Mouse (Mus musculus): ENCODE measurements around the gene Crisp2. TPM values are rescaled to one million over a fixed set of nuclear protein-coding genes. Genes with fewer than 3 reads are reported as not detected.
"Not testable (repeated sequence)": the region's sequence is repeated elsewhere in the genome, so short reads cannot be mapped to it uniquely, and the experiment has no call there.

Gene Crisp2
- polyA plus RNA-seq, 1 experiment from 2014 or later: not detected

- DNase-seq (ENCODE audit: extremely low spot score, low spot score): no peak
- 91% methylated on average over 3 of the region's 3 CpGs for WGBS
These were observed 4.0 kb downstream of the Crisp2 start for GRCm38 (mm10) chr17:40802707-40803340.

DNA sequence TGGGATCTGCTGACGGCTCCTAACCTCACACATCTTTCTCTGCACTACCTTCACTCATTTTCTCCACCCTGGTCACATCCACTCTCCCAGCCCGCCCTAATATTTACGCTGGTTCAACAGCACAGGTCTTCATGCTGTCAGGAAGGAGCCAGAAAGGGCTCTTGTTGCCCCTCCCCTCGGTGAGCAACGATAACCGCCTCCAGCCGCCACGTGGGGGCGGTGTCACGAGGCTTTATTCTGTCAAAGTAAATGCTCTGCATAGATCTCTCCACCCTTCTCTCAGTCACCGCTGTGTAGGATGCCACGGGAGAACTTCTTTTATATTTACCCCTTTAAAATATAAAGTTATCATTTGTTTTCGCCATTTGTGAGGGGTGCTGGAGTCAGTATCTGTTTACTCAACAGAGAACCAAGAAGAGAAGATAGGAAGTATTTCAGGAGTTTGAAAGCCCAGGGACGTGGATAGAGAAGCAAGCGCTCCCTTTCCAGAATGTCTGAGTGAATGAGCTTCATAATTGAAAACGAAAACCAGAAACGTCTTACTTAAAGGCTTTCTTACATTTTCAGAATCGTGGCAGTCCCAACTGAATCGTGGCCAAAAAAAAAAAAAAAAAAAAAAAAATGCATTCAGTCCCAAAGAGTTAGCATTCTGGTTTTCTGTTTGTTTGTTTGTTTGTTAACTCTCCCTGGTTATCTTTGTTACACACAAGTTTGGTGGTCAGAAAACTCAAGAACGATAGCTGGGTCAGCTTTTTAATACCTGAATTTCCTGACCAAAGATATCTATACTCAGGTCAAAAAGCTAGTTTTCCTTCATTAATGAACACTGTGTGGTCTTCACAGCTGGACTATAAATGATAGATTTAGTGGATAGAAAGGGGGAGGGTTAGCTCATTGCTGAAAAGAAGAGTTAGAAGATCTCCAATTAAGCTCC lies 12.6 kb downstream of the Crisp2 start:
- peak; percentile 16 for DNase-seq (ENCODE audit: extremely low spot score, low spot score)
- Histone ChIP-seq H3K27me3 (ENCODE audit: poor library complexity, severe bottlenecking) (no peaks in the 10 kb centered on the region), H3K9me3 (no peaks in the 10 kb centered on the region), H3K27ac (no peak overlapping the region), H3K4me3 (no peak overlapping the region), H3K4me1 (no peaks in the 10 kb centered on the region), H3K36me3 (replicated peaks) (no peaks in the 10 kb centered on the region)
- 65% methylated on average over 20 of the region's 20 CpGs for WGBS

More at GRCm38 (mm10) chr17:40802707-40803340, 4.0 kb downstream of the Crisp2 start:
- Histone ChIP-seq H3K27me3 (ENCODE audit: poor library complexity, severe bottlenecking) (no peaks in the 10 kb centered on the region), H3K4me3 (no peak overlapping the region), H3K4me1 (no peaks in the 10 kb centered on the region), H3K36me3 (replicated peaks) (no peaks in the 10 kb centered on the region), H3K27ac (no peak overlapping the region), H3K9me3 (no peaks in the 10 kb centered on the region)

- Histone ChIP-seq H3K27ac (no peak overlapping the region), H3K4me1 (no peaks in the 10 kb centered on the region), H3K9me3 (no peaks in the 10 kb centered on the region), H3K27me3 (ENCODE audit: poor library complexity, severe bottlenecking) (no peaks in the 10 kb centered on the region), H3K36me3 (replicated peaks) (no peaks in the 10 kb centered on the region), H3K4me3 (no peak overlapping the region)
- DNase-seq (ENCODE audit: extremely low spot score, low spot score): no peak
These were observed 16.9 kb downstream of the Crisp2 start for GRCm38 (mm10) chr17:40789877-40790276.

DNA sequence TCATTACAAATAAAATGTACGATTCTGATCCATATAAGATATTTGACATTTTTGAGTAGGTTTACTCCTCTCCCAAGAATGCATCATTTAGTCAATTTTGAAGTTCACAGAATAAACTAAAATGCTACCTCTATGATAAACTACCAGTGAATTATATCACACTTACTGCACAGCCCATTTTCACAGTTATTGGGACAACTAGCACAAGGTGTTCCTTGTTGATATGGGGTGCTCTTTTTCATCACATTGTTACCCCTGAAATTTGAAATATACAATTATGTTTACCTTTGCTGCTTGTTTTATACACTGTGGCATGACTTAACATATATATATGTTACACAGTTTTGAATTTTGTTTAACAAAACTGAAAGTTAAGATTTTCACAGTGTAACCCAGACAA lies 39.7 kb downstream of the Crisp2 start:
- Histone ChIP-seq H3K27me3 (ENCODE audit: poor library complexity, severe bottlenecking) (no peaks in the 10 kb centered on the region), H3K27ac (no peak overlapping the region), H3K4me1 (no peaks in the 10 kb centered on the region), H3K9me3 (no peaks in the 10 kb centered on the region), H3K4me3 (no peak overlapping the region), H3K36me3 (replicated peaks) (no peaks in the 10 kb centered on the region)
- no peak for DNase-seq (ENCODE audit: extremely low spot score, low spot score)
- 90% methylated on average over 1 of the region's 1 CpGs for WGBS

- no peaks in the 10 kb centered on the region for H3K27me3 ChIP-seq (ENCODE audit: poor library complexity, severe bottlenecking)
- no peaks in the 10 kb centered on the region for H3K4me1 ChIP-seq
- no peak for DNase-seq (ENCODE audit: extremely low spot score, low spot score)
- no peak overlapping the region for H3K4me3 ChIP-seq
- 84% methylated on average over 4 of the region's 4 CpGs for WGBS
- H3K9me3 ChIP-seq: no peaks in the 10 kb centered on the region
- no peaks in the 10 kb centered on the region for H3K36me3 ChIP-seq (replicated peaks)
- H3K27ac ChIP-seq: no peak overlapping the region
These were observed 43.1 kb downstream of the Crisp2 start for GRCm38 (mm10) chr17:40763662-40764061.

DNA sequence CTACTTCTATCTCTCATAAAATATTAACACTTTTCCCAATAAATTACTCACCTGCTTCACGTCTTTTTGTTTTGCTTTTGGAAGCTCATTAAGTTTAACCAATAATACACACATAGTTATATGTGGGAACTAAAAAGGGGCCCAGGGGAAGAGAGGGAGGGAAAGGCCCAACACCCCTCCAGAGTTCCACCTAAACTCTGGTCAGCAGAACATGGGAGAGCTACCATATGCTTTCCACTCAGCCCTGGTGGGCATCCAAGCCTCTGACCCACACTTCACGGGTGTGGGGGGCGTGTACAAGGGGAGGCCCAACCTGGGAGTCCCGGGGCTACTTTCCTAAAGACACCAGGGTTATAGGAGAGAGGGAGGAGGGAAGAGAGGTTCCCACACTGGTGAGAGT lies 75.1 kb downstream of the Crisp2 start:
- no peak overlapping the region for H3K4me3 ChIP-seq
- H3K4me1 ChIP-seq: no peaks in the 10 kb centered on the region
- no peak for DNase-seq (ENCODE audit: extremely low spot score, low spot score)
- no peaks in the 10 kb centered on the region for H3K9me3 ChIP-seq
- WGBS: 73% methylated on average over 4 of the region's 4 CpGs
- H3K27me3 ChIP-seq (ENCODE audit: poor library complexity, severe bottlenecking): no peaks in the 10 kb centered on the region
- no peak overlapping the region for H3K27ac ChIP-seq
- no peaks in the 10 kb centered on the region for H3K36me3 ChIP-seq (replicated peaks)

- WGBS: 63% methylated on average over 2 of the region's 2 CpGs
These were observed 75.5 kb downstream of the Crisp2 start for GRCm38 (mm10) chr17:40731296-40731695.

DNA sequence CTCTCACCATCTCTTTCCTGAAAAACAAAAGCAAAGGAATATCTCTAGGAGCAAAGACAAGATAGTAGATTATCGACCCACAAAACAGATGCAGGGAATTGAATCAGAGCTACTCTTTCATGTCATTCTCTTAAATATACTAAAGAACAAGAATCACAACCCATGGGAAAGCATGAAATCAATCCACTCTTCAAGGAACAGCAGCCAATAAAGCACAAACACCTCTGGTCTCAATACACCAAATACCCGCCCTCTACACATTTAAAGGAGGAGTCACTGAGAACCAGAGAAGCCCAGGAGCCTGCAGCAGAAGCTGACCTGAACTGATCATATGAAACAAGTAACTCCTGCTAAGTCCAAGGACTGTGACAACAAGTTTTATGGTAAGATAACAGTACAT lies 80.0 kb downstream of the Crisp2 start, which contains the start of gene Esp1:
Esp1 (plus strand) TSS at position 301 of the 400 bp plus-strand sequence.
- Histone ChIP-seq H3K27me3 (ENCODE audit: poor library complexity, severe bottlenecking) (no peaks in the 10 kb centered on the region), H3K4me3 (no peak within 1 kb of the TSS), H3K4me1 (no peaks in the 10 kb centered on the region), H3K27ac (no peak within 1 kb of the TSS), H3K36me3 (replicated peaks) (no peaks in the 10 kb centered on the region), H3K9me3 (no peaks in the 10 kb centered on the region)
- WGBS: 84% methylated on average over 2 of the region's 2 CpGs
- no peak for DNase-seq (ENCODE audit: extremely low spot score, low spot score)

More at GRCm38 (mm10) chr17:40731296-40731695, 75.5 kb downstream of the Crisp2 start:
- no peaks in the 10 kb centered on the region for H3K9me3 ChIP-seq
- no peak overlapping the region for H3K27ac ChIP-seq
- no peaks in the 10 kb centered on the region for H3K36me3 ChIP-seq (replicated peaks)
- no peaks in the 10 kb centered on the region for H3K27me3 ChIP-seq (ENCODE audit: poor library complexity, severe bottlenecking)
- no peak for DNase-seq (ENCODE audit: extremely low spot score, low spot score)
- no peaks in the 10 kb centered on the region for H3K4me1 ChIP-seq
- no peak overlapping the region for H3K4me3 ChIP-seq

DNA sequence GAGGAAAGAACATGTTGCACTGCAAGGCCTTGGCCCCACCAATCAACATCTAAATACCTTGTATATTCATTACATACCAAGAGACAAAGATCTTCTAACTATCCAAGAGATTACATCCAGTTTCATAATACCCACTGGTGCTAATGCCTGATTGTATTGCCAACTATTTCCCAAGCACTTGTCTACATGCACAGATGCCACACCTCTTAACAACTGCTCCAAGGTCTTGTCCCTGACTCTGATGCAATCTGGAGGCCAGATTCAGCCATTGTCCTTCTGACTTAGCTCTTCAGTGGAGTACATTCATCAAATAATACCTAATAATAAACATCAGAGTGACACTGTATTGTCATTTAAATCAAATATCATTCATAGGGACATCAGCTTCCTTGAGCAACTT lies 89.7 kb downstream of the Crisp2 start:
- not testable (repeated sequence) for H3K4me1 ChIP-seq; H3K27me3 ChIP-seq (ENCODE audit: poor library complexity, severe bottlenecking); H3K27ac ChIP-seq; H3K9me3 ChIP-seq; DNase-seq (ENCODE audit: extremely low spot score, low spot score); H3K4me3 ChIP-seq; H3K36me3 ChIP-seq (replicated peaks)

- Histone ChIP-seq H3K27ac (no peak overlapping the region), H3K27me3 (ENCODE audit: poor library complexity, severe bottlenecking) (no peaks in the 10 kb centered on the region), H3K9me3 (no peaks in the 10 kb centered on the region), H3K4me3 (no peak overlapping the region), H3K4me1 (no peaks in the 10 kb centered on the region), H3K36me3 (replicated peaks) (no peaks in the 10 kb centered on the region)
- DNase-seq (ENCODE audit: extremely low spot score, low spot score): no peak
These were observed 90.5 kb downstream of the Crisp2 start for GRCm38 (mm10) chr17:40716273-40716672.

Other genes with a start within 250 kb of the Crisp2 start
- not detected in 2 replicates for gene Esp6, start 245.5 kb downstream of the Crisp2 start, polyA plus RNA-seq (2016; fragmentation: Nextera tagmentation; extraction: Ambion mirVana)
- not detected in 2 replicates for gene Esp4, start 208.4 kb downstream of the Crisp2 start, polyA plus RNA-seq (2016; fragmentation: Nextera tagmentation; extraction: Ambion mirVana)
- gene Esp3, start 174.9 kb downstream of the Crisp2 start, polyA plus RNA-seq (2016; fragmentation: Nextera tagmentation; extraction: Ambion mirVana): not detected in 2 replicates
- not detected in 2 replicates for gene Esp1, start 79.9 kb downstream of the Crisp2 start, polyA plus RNA-seq (2016; fragmentation: Nextera tagmentation; extraction: Ambion mirVana)
- 5.7 and 8.2 TPM in 2 replicates for gene Rhag, start 4.1 kb upstream of the Crisp2 start, polyA plus RNA-seq (2016; fragmentation: Nextera tagmentation; extraction: Ambion mirVana)
- 1.0 and 1.1 TPM in 2 replicates for gene 9130008F23Rik, start 73.6 kb upstream of the Crisp2 start, polyA plus RNA-seq (2016; fragmentation: Nextera tagmentation; extraction: Ambion mirVana)
- 0.21 and 0.29 TPM in 2 replicates for gene Glyatl3, start 107.3 kb upstream of the Crisp2 start, polyA plus RNA-seq (2016; fragmentation: Nextera tagmentation; extraction: Ambion mirVana)
- gene Mut, start 127.7 kb upstream of the Crisp2 start, polyA plus RNA-seq (2016; fragmentation: Nextera tagmentation; extraction: Ambion mirVana): 28.7 and 29.9 TPM in 2 replicates
- 40.2 and 44.5 TPM in 2 replicates for gene Cenpq, start 128.0 kb upstream of the Crisp2 start, polyA plus RNA-seq (2016; fragmentation: Nextera tagmentation; extraction: Ambion mirVana)

All from forebrain, embryonic 10.5 days (tissue).